Mouse (Mus musculus) midbrain, embryonic 11.5 days (tissue): ENCODE measurements at regions not wholly inside any gene's neighbourhood (a gene's known extent, or its start where the extent isn't known, plus 50 kb on each side); places are given as distances from the start of the nearest gene placed in this dataset.

ENCODE experiments used
- ATAC-seq: fragments of 200-750 bp; cut with Nextera tagmentation; 2 replicates; pipeline ENCODE4 v1.8.0; 2017; ENCODE audit warnings: moderate TSS enrichment, moderate library complexity; ENCODE audit not compliant: low FRiP score
- DNase-seq: peaks from one replicate; pipeline ENCODE4 v3.0.0; 2015; ENCODE audit warnings: low spot score; ENCODE audit errors: missing footprints
- H3K27ac ChIP-seq: fragments of 300-500 bp; sonication (generic); 2 replicates; pipeline ENCODE4 v1.5.1; 2014; ENCODE audit warnings: low read depth, low read length
- H3K27me3 ChIP-seq: fragments of 300-500 bp; sonication (generic); 2 replicates; pipeline ENCODE4 v1.6.1; 2014; ENCODE audit warnings: mild to moderate bottlenecking, low read length, moderate library complexity, mixed read lengths; ENCODE audit not compliant: control insufficient read depth, insufficient read depth
- H3K36me3 ChIP-seq: fragments of 300-500 bp; sonication (generic); 2 replicates; pipeline ENCODE4 v1.6.1; 2014; ENCODE audit warnings: mild to moderate bottlenecking, low read length, moderate library complexity, mixed read lengths; ENCODE audit not compliant: control insufficient read depth, insufficient read depth
- H3K4me1 ChIP-seq: fragments of 300-500 bp; sonication (generic); 2 replicates; pipeline ENCODE4 v1.6.1; 2014; ENCODE audit warnings: low read length; ENCODE audit not compliant: control insufficient read depth, insufficient read depth
- H3K4me2 ChIP-seq: fragments of 300-500 bp; sonication (generic); 2 replicates; pipeline ENCODE4 v1.6.1; 2014; ENCODE audit warnings: mild to moderate bottlenecking, moderate library complexity
- H3K4me3 ChIP-seq: fragments of 300-500 bp; sonication (generic); 2 replicates; pipeline ENCODE4 v1.5.1; 2014; ENCODE audit warnings: low read depth, low read length
- H3K9ac ChIP-seq: fragments of 300-500 bp; sonication (generic); 2 replicates; pipeline ENCODE4 v1.6.1; 2014; ENCODE audit warnings: low read length
- H3K9me3 ChIP-seq: fragments of 300-500 bp; sonication (generic); 2 replicates; pipeline ENCODE4 v1.6.1; 2016; ENCODE audit warnings: low read length; ENCODE audit not compliant: control insufficient read depth
- WGBS: fragments of 180-500 bp; shearing (Covaris S2); extraction: QIAGEN DNeasy Blood & Tissue Kit; methylation state at CpG from one replicate; pipeline ENCODE4 v1.1.7; 2014; 5-methylcytosine and 5-hydroxymethylcytosine counted together

GRCm38 (mm10) chr1:157695198-157695597 lies 188.7 kb downstream of the Sec16b start:
- DNase-seq, result no peak
- Histone ChIP-seq H3K36me3 (no peaks in the 10 kb centered on the region), H3K27ac (no peak overlapping the region), H3K4me2 (no peak overlapping the region), H3K27me3 (no peaks in the 10 kb centered on the region), H3K9me3 (no peaks in the 10 kb centered on the region), H3K4me3 (no peak overlapping the region), H3K4me1 (no peaks in the 10 kb centered on the region), H3K9ac (no peak overlapping the region)
- 78% methylated on average over 2 of the region's 2 CpGs for WGBS
- ATAC-seq, result no peak

GRCm38 (mm10) chr1:157703639-157704038 lies 197.1 kb downstream of the Sec16b start:
- Histone ChIP-seq H3K27ac (no peak overlapping the region), H3K4me3 (no peak overlapping the region), H3K9ac (no peak overlapping the region), H3K27me3 (no peaks in the 10 kb centered on the region), H3K9me3 (no peaks in the 10 kb centered on the region), H3K36me3 (no peaks in the 10 kb centered on the region), H3K4me1 (no peaks in the 10 kb centered on the region), H3K4me2 (no peak overlapping the region)
- 68% methylated on average over 6 of the region's 6 CpGs for WGBS
- DNase-seq (no peak), ATAC-seq (no peak)

GRCm38 (mm10) chr1:157705364-157705763 lies 198.8 kb downstream of the Sec16b start:
- Histone ChIP-seq H3K4me3 (no peak overlapping the region), H3K9me3 (no peaks in the 10 kb centered on the region), H3K9ac (no peak overlapping the region), H3K27ac (no peak overlapping the region), H3K27me3 (no peaks in the 10 kb centered on the region), H3K4me1 (no peaks in the 10 kb centered on the region), H3K4me2 (no peak overlapping the region), H3K36me3 (no peaks in the 10 kb centered on the region)
- WGBS, result 72% methylated on average over 4 of the region's 4 CpGs
- ATAC-seq (no peak), DNase-seq (no peak)

DNA sequence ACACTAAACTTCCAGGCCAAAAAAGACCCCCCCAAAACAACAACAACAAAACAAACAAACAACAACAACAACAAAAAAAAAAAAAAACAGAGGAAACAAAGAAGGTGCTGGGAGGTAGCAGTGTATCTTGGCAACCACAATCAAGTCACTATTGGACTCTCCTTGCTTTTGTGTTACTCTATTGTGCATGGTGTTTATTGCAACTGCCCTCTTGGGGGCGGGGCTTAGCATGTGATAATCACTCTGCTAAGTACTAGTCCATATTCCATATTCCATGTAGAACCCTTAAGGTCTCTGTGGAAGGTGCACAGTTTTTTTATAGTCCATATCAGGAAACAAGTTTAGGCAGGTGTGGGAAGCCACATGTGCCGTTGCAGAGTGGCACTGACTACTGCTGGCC lies 200.7 kb downstream of the Sec16b start:
- no peak overlapping the region for H3K9ac ChIP-seq
- H3K9me3 ChIP-seq, result no peaks in the 10 kb centered on the region
- H3K4me1 ChIP-seq, result peaks cover under 1% of the 10 kb centered on the region; the same call in 1 of the 2 replicates
- no peak overlapping the region for H3K4me2 ChIP-seq
- H3K36me3 ChIP-seq, result no peaks in the 10 kb centered on the region
- DNase-seq (no peak), ATAC-seq (no peak)
- H3K27ac ChIP-seq, result no peak overlapping the region
- no peaks in the 10 kb centered on the region for H3K27me3 ChIP-seq
- WGBS, result 95% methylated on average over 2 of the region's 2 CpGs
- H3K4me3 ChIP-seq, result no peak overlapping the region

DNA sequence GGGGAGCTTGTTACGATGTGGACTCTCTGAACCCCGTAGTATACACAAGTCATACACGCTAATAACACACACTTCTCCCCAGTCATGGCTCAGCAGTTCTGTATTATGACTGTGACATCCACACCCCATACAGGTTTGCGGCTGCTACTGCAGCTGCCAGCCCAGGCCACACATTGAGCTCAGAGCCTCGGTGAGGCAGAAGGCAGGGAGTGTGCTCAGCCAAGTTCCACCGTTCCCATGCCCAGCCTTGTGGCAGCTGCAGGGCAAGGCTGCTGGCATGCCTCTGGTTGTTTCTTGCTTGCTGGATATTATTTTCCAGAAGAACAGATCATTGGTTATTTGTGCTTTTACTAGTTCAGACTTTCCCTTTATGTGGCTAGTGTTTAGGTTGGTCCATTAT lies 202.6 kb downstream of the Sec16b start:
- Histone ChIP-seq H3K9me3 (no peaks in the 10 kb centered on the region), H3K27ac (no peak overlapping the region), H3K4me3 (no peak overlapping the region), H3K9ac (no peak overlapping the region), H3K4me2 (no peak overlapping the region), H3K27me3 (no peaks in the 10 kb centered on the region), H3K4me1 (peaks cover 5% of the 10 kb centered on the region; the same call in 1 of the 2 replicates), H3K36me3 (no peaks in the 10 kb centered on the region)
- ATAC-seq (no peak), DNase-seq (no peak)
- WGBS, result 90% methylated on average over 6 of the region's 6 CpGs

- 88% methylated on average over 2 of the region's 2 CpGs for WGBS
- H3K36me3 ChIP-seq, result no peaks in the 10 kb centered on the region
- H3K4me1 ChIP-seq, result peaks cover 5% of the 10 kb centered on the region; the same call in 1 of the 2 replicates
- H3K4me3 ChIP-seq, result no peak overlapping the region
- no peaks in the 10 kb centered on the region for H3K27me3 ChIP-seq
- no peak overlapping the region for H3K9ac ChIP-seq
- H3K27ac ChIP-seq, result no peak overlapping the region
- H3K4me2 ChIP-seq, result no peak overlapping the region
- H3K9me3 ChIP-seq, result no peaks in the 10 kb centered on the region
- ATAC-seq (no peak), DNase-seq (no peak)
These were observed 204.3 kb downstream of the Sec16b start for GRCm38 (mm10) chr1:157710870-157711269.

DNA sequence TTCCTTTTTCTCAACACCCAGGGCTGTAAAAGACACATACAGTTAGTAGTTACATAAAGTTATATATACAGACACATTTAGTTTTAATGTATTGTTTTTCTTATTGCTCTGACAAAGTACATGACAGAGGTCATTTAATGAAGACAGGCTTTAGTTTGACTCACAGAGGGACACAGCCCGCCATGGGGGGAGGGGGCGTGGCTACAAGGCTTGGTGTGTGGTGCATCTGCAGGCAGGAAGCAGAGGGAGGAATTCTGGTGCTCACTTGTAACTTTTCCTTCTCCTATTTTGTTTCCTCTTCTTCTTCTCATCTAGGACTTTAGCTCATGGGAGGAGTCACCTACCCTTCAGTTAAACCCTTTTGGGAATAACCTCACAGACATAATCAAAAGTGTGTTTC lies 206.0 kb downstream of the Sec16b start:
- Histone ChIP-seq H3K9me3 (no peaks in the 10 kb centered on the region), H3K9ac (no peak overlapping the region), H3K4me1 (peaks cover 5% of the 10 kb centered on the region; the same call in 1 of the 2 replicates), H3K4me2 (no peak overlapping the region), H3K36me3 (no peaks in the 10 kb centered on the region), H3K27ac (no peak overlapping the region), H3K27me3 (no peaks in the 10 kb centered on the region), H3K4me3 (no peak overlapping the region)
- ATAC-seq, result peak; percentile 67; the same call in 1 of the 2 replicates
- 26% methylated on average over 2 of the region's 2 CpGs for WGBS
- no peak for DNase-seq

GRCm38 (mm10) chr1:157713851-157714250 lies 207.3 kb downstream of the Sec16b start:
- DNase-seq (no peak), ATAC-seq (no peak)
- no peaks in the 10 kb centered on the region for H3K36me3 ChIP-seq
- no peaks in the 10 kb centered on the region for H3K9me3 ChIP-seq
- H3K27me3 ChIP-seq, result no peaks in the 10 kb centered on the region
- H3K4me3 ChIP-seq, result no peak overlapping the region
- no peak overlapping the region for H3K9ac ChIP-seq
- H3K4me1 ChIP-seq, result peaks cover 5% of the 10 kb centered on the region; the same call in 1 of the 2 replicates
- 83% methylated on average over 7 of the region's 7 CpGs for WGBS
- no peak overlapping the region for H3K27ac ChIP-seq
- no peak overlapping the region for H3K4me2 ChIP-seq

- 71% methylated on average over 3 of the region's 3 CpGs for WGBS
These were observed 209.1 kb downstream of the Sec16b start for GRCm38 (mm10) chr1:157715632-157716031.

GRCm38 (mm10) chr1:157717131-157717530 lies 210.6 kb downstream of the Sec16b start:
- WGBS, result 74% methylated on average over 5 of the region's 5 CpGs
- Histone ChIP-seq H3K4me1 (peaks cover 5% of the 10 kb centered on the region; the same call in 1 of the 2 replicates), H3K36me3 (no peaks in the 10 kb centered on the region), H3K4me3 (no peak overlapping the region), H3K27me3 (no peaks in the 10 kb centered on the region), H3K27ac (no peak overlapping the region), H3K9me3 (no peaks in the 10 kb centered on the region), H3K9ac (no peak overlapping the region), H3K4me2 (no peak overlapping the region)
- DNase-seq (no peak), ATAC-seq (no peak)

More at GRCm38 (mm10) chr1:157715632-157716031, 209.1 kb downstream of the Sec16b start:
- Histone ChIP-seq H3K4me3 (no peak overlapping the region), H3K4me2 (no peak overlapping the region), H3K27me3 (no peaks in the 10 kb centered on the region), H3K9ac (no peak overlapping the region), H3K27ac (no peak overlapping the region), H3K36me3 (no peaks in the 10 kb centered on the region), H3K4me1 (peaks cover 5% of the 10 kb centered on the region; the same call in 1 of the 2 replicates), H3K9me3 (no peaks in the 10 kb centered on the region)
- no peak for DNase-seq
- ATAC-seq, result no peak
